Mouse (Mus musculus): ENCODE data around the gene Trafd1. TPM values are rescaled to one million over a fixed set of nuclear protein-coding genes. Genes with fewer than 3 reads are reported as not detected.

The Trafd1 gene
- polyA plus RNA-seq, 1 experiment from 2014 or later = 74.6 TPM

- ATAC-seq (ENCODE audit: insufficient number of reproducible peaks, insufficient read depth, low FRiP score, low TSS enrichment, low read depth) = no peak
- Histone ChIP-seq H3K9me3 (no peaks in the 10 kb centered on the region), H3K4me1 (no peaks in the 10 kb centered on the region), H3K27ac (peak overlapping the region; percentile 64), H3K9ac (peak overlapping the region; percentile 55; the same call in 1 of the 2 replicates), H3K4me2 (peak overlapping the region; percentile 49), H3K27me3 (no peaks in the 10 kb centered on the region), H3K4me3 (peak overlapping the region; percentile 30), H3K36me3 (peaks cover 89% of the 10 kb centered on the region)
- 83% methylated on average over 11 of the region's 11 CpGs for WGBS
Observed at GRCm38 (mm10) chr5:121329333-121330058, 55.9 kb downstream of the Trafd1 start.

- no peaks in the 10 kb centered on the region for H3K27me3 ChIP-seq
- no peaks in the 10 kb centered on the region for H3K9me3 ChIP-seq
- peaks cover 89% of the 10 kb centered on the region for H3K36me3 ChIP-seq
- no peak overlapping the region for H3K9ac ChIP-seq
- WGBS = 91% methylated on average over 14 of the region's 14 CpGs
- no peak overlapping the region for H3K4me2 ChIP-seq
- H3K4me1 ChIP-seq = no peaks in the 10 kb centered on the region
- H3K4me3 ChIP-seq = no peak overlapping the region
- ATAC-seq (ENCODE audit: insufficient number of reproducible peaks, insufficient read depth, low FRiP score, low TSS enrichment, low read depth) = no peak
- H3K27ac ChIP-seq = no peak overlapping the region
Observed at GRCm38 (mm10) chr5:121326079-121326805, 59.2 kb downstream of the Trafd1 start.

Other genes starting within 250 kb of the Trafd1 start
- 23.1 and 26.3 TPM in 2 replicates for gene Ptpn11, start 194.2 kb downstream of the Trafd1 start, polyA plus RNA-seq (2015; fragmentation: Nextera tagmentation; extraction: Ambion mirVana)
- 726 and 753 TPM in 2 replicates for gene Rpl6, start 181.2 kb downstream of the Trafd1 start, polyA plus RNA-seq (2015; fragmentation: Nextera tagmentation; extraction: Ambion mirVana)
- 4.7 and 7.1 TPM in 2 replicates for gene Hectd4, start 165.4 kb downstream of the Trafd1 start, polyA plus RNA-seq (2015; fragmentation: Nextera tagmentation; extraction: Ambion mirVana)
- 39.2 and 40.8 TPM in 2 replicates for gene Naa25, start 12.3 kb upstream of the Trafd1 start, polyA plus RNA-seq (2015; fragmentation: Nextera tagmentation; extraction: Ambion mirVana)
- gene Tmem116, start 66.3 kb upstream of the Trafd1 start, polyA plus RNA-seq (2015; fragmentation: Nextera tagmentation; extraction: Ambion mirVana) = 1.3 TPM in 2 replicates
- gene Erp29, start 66.9 kb upstream of the Trafd1 start, polyA plus RNA-seq (2015; fragmentation: Nextera tagmentation; extraction: Ambion mirVana) = 160 TPM in 2 replicates
- not detected in 2 replicates for gene Adam1b, start 117.8 kb upstream of the Trafd1 start, polyA plus RNA-seq (2015; fragmentation: Nextera tagmentation; extraction: Ambion mirVana)
- 2.3 and 2.5 TPM in 2 replicates for gene Adam1a, start 159.8 kb upstream of the Trafd1 start, polyA plus RNA-seq (2015; fragmentation: Nextera tagmentation; extraction: Ambion mirVana)
- gene Gm42878, start 159.8 kb upstream of the Trafd1 start, polyA plus RNA-seq (2015; fragmentation: Nextera tagmentation; extraction: Ambion mirVana) = not detected in 2 replicates
- gene Mapkapk5, start 160.3 kb upstream of the Trafd1 start, polyA plus RNA-seq (2015; fragmentation: Nextera tagmentation; extraction: Ambion mirVana) = 49.4 and 55.2 TPM in 2 replicates
- 259 and 281 TPM in 2 replicates for gene Aldh2, start 208.2 kb upstream of the Trafd1 start, polyA plus RNA-seq (2015; fragmentation: Nextera tagmentation; extraction: Ambion mirVana)
- 1.2 and 1.9 TPM in 2 replicates for gene Acad12, start 233.3 kb upstream of the Trafd1 start, polyA plus RNA-seq (2015; fragmentation: Nextera tagmentation; extraction: Ambion mirVana)